Mouse (Mus musculus) layer of hippocampus, adult 8-10 months (tissue): ENCODE measurements at regions not wholly inside any gene's neighbourhood (a gene's known extent, or its start where the extent isn't known, plus 50 kb on each side); places are given as distances from the start of the nearest gene placed in this dataset.

Experiments used
- DNase-seq, 2 experiments: peaks; one replicate each; pipeline ENCODE4 v3.0.0; 2022; ENCODE audit warnings: low spot score in 2 of 2

DNA sequence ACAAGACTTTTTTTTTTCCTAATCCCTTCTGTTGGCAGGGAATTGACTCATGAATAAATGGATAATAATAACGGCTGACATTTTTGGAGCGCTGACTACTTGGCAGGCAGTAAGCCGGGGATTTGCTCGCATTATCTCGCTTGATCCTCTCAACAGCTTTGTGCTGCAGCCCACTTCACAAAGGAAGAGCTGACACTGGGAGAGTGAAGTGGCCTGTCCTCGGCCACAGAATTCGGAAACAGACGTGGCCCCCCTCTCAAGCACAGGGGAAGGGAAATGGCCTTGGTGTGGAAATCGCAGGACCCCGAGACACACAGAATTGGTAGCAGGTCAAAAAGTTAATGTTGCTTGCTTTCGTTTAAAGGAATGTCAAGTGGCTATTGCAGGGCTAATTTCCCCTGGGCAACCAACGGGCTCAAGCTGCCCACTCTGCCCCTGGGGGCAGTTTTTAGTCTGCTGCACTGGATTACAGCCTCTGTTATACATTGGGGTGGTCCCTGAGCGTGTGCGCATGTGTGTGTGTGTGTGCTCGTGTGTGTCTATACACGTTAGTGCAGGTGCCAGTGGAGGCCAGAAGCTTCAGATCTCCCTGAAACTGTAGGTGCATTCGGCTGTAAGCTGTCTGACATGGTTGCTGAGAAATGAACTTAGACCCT, 483.1 kb downstream of the Plcl1 start:
- no peak for DNase-seq

DNA sequence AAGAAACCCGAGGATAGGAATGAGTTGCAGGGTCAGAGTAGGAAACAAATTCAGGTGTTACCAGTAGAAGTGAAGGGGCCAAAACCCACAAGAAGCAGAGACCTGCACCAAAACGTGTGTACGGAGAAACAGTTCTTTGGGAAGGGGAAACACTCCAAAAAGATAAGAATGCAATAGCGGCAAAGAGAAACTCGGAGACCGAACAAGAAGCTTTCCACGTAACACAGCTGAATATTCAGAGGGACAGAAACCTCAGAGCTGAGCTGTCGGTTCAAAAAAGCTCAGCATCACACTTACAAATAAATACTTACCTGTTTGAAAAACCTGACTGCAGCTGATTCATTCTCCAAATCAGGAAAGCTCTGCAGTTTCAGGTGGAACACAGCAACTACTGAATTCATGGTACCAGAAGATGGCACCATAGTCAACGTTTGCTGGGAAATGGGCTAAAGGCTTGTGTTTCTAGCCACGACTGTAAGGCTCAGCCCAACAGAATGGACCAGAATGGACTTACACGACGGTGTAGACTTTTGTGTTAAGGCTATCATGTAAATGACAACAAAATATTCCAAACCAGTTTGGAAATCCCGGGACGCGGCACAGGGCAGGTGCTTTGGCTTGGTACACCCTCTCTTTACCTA, 484.9 kb downstream of the Plcl1 start:
- DNase-seq, result peak in 1 of 2 experiments; percentile 37

DNA sequence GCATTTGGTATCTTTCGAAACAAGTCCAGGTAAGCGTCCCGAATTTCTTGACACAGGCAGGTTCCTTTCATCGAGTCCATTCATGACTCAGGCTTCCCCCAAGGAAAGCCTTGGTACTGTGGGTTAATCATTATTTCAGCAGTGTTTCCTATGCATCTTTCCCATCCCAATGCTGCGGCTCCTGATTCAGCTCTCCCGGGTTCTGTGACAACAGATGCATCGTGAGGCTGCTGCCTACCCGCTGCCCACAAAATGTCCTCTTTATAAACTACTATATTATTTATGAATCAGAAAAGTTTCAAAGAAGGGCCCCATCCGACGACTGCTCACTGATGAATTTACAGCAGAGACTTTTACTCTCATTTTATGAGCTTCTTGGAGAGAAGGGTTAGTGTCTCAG, 486.2 kb downstream of the Plcl1 start:
- no peak for DNase-seq

DNA sequence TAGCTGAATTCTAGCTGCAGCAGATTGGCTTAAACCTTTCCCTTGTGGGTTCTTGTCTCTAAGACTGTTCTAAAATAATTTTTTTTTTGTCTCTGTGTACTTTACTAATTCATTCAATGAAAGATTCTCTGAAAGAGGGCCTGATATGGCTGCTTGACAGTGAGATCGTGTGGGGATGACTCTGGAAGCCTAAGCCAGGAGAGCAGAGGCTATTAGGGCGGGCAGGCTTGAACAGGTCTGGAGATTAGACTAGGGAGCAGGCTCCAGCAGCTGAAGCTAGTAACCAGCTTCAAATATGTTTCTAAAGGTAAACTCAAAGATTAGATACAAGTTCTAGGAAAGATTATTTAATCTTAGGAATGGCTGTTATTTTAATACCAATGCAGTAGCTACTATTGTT, 491.9 kb downstream of the Plcl1 start:
- no peak for DNase-seq

DNA sequence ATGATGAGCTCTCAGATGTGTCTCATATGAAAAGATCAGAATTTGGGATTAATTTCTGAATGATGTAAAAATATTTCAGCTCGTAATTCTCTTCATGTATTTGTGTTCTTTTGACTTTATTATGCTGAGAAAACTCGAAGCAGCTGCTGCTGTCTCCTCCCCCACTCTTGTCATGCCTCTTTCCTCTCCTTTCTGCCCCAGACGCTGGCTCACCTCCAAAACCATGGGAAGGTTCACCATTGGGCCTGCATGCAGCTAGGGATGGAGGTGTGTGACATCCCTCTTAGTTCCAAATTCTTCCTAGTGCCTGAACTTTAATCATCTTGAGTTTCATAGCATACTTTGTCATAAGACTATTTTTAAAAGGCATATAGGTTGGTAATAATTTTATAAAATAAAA, 492.3 kb downstream of the Plcl1 start:
- DNase-seq, result no peak

DNA sequence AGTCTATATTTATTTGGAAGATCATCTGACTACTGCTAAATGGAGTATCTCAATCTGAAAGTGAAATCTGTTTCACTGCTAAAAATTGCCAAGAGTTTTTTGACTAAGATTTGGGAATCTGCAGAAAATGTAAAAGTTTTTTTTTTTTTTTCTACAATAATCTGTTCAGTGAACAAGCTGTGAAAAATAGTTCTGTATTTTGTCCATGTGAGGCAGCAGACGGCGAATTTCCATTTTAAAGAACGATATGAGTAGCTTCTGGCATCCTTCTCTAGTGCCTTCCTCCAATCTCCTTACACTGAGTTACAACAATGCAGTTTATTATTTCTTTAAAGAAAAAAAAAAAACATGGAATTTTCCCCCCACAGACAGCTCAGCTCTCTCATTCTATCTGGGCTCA, 494.3 kb downstream of the Plcl1 start:
- peak in 1 of 2 experiments; percentile 35 for DNase-seq

DNA sequence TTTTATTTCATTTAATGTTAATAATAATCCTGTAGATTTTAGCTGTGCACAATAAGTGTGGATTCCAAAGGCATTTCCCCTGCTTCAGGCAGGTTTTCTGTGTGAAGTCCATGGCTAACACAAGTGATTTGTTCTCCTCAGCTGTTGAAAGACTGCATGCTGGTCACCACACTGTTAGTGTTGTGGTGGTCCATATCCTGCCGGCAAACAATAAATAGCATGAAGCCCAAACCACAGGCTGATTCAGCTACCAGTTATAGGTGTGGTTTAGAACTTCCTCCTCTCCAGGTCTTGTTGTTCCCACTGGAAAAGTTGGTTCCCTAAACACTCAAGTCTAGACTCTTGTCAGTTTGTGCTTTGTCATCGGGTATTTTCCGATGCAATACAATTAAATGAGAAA, 497.5 kb downstream of the Plcl1 start:
- no peak for DNase-seq

DNA sequence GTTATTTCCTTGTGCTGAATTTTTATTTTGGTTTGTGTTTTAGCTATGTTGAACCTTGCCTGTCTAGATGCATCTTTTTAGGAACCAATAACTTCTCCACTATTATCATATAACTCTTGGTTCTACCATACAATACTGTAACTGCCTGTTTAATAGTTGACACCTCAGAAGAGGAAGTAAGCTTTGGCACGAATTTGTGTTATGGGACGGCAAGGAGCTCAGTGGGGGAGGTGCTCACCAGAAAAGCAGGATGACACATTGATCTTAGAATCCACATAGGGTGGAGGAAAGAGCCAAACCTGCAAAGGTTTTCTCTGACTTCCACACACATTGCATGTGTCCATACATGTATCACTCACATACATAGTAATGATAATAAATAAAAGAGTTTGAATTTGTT, 498.9 kb downstream of the Plcl1 start:
- no peak for DNase-seq

DNA sequence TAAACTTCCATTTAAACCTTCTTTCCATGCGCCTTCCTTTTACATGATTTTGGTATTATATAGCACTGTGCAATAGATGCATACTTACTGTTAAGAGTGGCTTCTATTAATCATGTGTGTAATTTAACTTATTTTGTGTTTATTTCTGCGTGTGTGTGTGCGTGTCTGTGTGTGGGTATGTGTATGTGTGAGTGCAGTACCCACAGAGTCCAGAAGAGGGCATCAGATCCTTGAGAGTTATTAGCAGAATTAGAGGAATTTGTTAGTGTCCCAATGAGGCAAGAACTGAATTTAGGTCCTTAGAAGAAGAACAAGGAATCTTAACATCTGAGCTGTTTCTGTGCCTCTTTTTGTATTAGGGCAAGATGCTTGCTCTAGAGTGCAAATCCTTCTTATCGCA, 499.5 kb downstream of the Plcl1 start:
- DNase-seq, result no peak

DNA sequence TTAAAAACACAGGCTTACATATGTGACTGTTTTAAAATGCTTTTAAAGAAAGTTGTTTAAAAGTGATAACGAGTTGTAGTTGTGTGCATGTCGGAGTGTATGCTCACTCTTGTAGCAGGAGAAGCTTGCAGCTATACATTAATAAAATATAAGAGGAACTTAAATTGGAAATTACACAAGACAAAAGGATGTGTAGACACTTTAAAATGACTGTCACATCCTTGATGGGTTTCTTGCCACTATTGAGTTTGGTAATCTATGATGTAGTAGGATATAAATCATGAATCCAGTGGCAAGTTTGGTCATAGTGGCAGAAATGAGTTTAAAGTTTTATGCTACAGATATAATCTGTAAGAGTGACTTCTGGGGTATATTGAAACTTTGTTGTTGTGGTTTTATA, 504.3 kb downstream of the Plcl1 start:
- no peak for DNase-seq

DNA sequence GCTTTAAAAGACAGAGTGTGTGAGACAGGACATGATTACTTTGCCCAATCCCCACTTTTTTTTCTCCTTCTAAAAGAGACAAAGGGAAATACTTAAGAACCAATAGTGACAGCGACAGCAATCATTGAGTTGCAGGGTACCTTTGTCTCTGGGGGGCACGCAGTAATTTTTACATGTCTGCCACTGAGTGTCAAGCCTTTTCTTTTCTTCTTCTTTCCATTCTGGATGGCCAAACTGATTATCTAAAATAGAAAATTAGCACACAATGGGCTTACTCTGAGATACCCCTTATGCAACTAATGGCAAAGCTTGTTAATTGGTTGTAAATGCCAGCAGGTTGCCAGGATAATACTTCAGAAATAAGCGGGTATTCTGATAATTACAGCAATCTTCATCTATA, 508.6 kb downstream of the Plcl1 start:
- DNase-seq, result no peak

DNA sequence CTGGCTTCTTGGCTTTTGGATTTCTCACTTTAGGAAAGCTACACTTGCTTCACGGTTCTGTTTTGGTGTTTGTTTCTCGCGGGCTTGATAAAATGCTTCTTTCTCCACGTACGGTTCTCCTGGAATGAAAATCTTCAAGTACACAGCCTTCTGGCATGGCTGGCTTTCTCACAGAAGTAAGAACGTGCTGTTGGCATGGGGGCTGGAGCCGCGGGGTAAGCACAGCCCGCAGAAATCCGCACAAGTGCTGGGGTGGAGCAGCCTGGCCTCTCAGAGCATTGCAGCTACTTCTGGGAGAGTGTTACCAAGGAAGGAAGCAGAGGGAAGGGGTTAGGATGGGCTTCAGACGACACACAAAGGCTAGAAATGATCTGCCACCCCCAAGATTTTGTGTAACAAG, 510.2 kb downstream of the Plcl1 start:
- no peak for DNase-seq

DNA sequence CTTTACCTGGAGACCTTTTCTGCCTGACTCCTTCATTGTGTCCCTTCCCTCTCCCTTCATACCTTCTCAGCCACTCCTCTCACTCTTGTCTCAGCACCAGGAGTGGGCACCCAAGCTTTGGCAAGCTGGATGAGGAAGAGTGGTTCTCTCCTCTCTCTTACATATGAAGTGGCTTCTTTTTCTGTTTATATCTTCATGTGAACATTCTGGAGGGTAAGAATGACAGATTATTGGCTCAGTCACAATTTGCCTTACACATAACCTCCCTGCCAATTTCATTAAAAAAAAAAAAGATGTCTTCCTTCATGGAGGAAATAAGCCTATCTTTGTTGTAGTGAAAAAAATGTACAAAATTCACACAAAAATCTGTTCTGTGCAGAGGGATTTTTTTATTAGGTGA, 513.8 kb downstream of the Plcl1 start:
- no peak for DNase-seq

DNA sequence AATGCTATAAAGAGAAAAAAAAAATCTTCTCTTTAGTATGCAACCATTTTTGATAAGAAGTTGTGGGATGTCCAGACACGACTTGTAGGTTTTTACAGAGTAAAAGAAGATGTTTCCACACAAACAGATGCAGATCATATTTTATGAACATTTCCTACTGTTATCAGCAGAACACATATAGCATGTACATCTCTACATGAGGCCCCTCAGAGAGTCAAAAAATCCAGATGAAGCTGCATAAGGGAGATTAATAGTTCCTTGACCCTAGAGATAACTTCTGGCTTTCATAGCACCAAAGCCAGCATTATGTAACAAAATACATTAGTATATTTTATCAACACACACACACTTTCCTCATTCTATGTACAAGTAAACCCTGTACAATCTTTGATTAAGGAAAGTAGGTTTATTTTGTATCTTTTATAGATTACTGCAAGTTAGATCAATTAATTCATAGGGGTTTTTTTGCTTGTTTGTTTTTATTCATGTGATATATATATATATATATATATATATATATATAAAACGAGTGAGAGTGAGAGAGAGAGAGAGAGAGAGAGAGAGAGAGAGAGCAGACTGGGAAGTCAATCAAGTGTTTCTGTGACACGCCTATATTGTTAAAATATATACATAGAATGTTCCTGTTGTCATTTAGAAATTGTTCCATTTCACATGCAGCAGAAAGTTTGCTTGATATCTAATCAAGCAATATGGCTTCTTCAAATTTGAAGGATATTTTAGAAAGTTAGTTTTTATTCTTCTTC, 541.2 kb downstream of the Plcl1 start:
- no peak for DNase-seq

DNA sequence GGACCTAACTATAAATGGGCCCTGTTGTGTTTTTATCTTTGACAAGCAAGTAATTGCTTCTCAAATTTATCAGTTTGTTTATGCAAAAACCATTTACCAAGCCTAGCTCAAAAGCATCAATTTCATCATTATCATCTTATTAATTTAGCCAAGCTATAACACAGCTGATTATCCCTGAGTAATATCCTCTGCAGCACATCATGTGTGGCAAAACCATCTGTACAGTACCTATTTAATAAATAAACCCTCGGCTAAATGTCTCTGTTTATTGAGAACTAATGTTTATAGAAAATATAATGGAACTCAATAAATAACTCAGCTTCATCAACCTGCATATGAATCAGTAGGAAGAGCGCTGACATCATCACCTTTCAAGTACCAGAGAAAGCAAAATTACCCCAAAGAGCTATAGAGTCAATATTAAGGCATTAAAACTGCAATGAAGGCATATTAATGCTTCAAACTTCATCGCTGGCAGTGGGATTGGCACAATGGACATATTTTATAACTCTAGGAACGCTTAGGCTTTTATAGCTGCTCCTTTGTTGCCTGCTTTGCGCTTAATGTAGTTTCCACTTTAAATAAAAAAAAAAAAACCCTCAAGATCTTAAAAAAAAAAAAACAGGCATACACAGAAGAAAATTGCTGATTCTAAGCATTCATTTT, 542.0 kb downstream of the Plcl1 start:
- DNase-seq, result no peak

DNA sequence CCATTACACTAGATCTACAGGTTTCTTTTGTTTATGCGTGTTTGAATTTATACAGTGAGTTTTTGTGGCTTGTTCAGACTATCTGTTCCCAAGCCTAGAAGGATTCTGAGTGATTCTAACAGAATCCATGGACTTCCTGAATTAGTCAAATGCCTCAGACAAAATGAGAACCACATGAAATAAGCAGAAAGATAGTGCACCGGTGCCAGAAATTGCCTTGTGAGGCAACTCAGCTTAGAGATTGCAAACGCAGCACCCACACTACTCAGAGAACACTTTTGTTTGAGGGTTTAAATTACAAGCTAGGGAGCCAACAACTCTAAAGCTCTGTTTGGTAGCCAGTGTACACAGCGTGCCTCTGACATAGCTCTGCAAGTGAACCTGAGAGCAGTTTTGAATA, 543.9 kb downstream of the Plcl1 start:
- DNase-seq, result no peak

DNA sequence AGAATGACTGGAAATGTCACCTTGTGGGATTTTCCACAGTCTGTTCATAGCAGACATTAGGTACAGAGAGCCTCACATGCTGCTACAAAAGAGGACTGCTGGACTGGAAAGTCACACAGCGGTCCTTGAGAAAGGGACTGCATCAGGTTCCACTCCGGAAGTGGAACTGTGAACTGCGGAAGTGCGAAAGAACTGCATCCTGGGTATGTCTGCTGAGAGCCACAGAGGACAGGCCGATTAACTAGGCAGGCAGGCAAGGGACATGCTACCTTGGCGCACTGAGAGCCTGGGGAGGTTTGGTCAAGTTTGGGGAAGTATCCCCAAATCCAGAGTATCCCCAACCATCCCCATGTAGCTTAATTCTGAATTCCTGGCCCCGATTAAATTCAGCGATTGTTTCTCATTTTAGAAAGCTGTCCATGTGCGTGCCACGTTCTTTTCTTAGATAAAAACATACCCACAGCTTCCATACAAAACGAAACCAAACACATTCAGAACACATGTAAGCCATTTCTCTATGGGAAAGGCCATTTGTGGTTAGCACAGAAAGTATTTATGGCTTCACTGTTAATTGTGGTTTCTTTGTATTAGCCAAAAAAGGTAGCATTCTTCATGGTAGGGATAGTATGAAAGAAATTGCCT, 552.2 kb downstream of the Plcl1 start:
- DNase-seq, result no peak

DNA sequence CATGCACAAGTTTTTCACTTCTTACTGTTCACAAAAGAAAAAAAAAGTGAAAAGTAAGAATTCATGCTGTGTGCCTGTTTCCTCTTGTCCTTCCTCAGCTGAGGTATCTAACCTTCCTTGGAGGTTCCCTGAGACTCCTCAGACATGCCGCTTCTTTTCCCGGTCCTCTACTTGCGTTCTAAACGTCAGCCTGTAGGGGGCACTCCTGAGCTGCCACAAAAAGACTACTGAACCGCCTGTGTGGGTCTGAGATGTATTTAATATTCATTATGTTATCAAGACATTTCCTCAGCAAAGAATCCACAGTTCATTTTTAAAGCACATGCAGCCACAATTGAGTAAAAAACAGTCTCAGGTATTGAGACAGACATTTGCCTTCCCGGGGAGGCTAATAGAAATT, 554.6 kb downstream of the Plcl1 start:
- peak; percentile 62 to 79 for DNase-seq

DNA sequence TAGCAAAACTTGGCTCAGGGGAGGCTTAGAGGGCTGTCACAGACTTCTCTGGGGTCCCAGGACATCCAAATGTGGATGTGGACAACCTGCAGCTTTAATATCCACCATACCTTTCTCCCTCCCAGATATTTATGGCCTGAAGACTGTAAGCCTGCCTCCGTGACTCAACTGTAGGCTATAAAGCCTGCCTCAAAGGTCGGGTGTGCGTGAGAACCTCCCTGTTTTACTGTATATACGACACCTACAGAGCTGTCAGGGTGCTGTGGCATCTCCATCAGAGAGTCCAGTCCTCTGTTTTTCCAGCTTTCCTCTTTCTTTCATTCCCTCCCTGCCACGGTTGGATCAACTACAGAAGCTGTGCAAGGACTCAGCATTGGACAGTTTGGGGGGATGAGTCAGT, 558.1 kb downstream of the Plcl1 start:
- no peak for DNase-seq

DNA sequence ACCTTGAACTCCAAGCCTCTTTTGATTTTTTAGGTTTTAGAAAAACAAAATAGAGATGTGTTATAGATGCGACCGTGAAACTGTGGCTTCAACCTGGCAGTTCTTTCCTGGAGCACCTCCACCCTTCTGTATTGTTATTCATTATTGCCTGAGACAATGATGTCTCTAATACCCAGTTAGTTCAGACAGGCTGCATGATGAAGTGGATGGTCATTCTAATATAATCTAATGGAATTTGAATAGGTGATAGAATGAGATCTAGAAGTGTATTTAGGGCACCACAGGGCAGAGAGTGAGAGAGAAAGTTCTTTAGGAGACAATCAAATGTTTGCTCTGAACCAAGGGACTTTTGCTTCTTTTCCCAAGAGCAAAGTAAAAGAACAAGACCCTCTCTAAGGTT, 560.6 kb downstream of the Plcl1 start:
- DNase-seq, result no peak

DNA sequence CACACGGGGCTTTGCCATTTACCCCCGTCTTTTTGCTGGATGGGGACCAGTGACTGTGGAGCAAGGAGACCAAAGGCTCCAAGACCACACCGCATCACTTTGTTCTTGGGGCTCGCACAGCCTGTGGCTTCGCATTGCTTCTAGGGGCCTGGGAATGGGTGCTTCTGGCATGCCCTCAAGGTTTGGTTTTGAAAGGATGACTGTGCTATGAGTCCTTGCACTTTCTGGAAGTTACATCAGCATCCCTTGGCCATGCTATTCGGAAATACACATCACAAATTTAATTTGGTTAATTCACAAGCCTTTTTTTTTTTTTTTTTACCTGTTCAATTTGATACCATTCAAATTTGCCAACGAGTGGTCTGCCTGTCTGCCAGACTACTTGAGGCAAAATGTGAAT, 562.1 kb downstream of the Plcl1 start:
- DNase-seq, result no peak

DNA sequence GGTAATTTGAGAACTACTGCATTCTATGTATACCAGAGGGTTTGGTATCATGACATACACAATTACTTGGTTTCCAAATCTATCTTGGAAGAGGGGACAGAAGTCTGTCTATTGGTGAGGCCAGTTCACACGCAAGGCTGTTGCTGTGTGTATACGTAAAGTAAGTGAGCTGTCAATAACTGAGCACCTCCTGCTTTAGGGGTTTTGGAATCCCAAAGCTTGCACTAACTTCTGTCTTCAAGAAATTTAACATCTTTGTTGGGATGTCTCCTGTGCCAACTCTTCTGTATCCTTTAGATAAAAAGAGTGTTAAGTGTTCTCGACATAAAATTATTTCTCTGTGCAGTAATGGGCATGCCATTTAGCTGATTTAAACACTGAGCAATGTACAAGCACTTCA, 572.1 kb downstream of the Plcl1 start:
- no peak for DNase-seq
